Mouse (Mus musculus) heart, postnatal 0 days (tissue): ENCODE results near the gene Pxk. TPM values are rescaled to one million over a fixed set of nuclear protein-coding genes. Genes with fewer than 3 reads are reported as not detected.
A peak's percentile ranks its signal among the peaks of the same experiment; 100 is the strongest.

ENCODE experiments used
- ATAC-seq: fragments of 200-750 bp; cut with Nextera tagmentation; 2 replicates; pipeline ENCODE4 v1.8.0; 2017; ENCODE audit warnings: low read depth, moderate number of reproducible peaks, moderate library complexity; ENCODE audit not compliant: insufficient read depth
- DNase-seq: peaks from one replicate; pipeline ENCODE4 v3.0.0-alpha.2; 2016; ENCODE audit warnings: low spot score
- H3K27ac ChIP-seq: fragments of 300-500 bp; sonication (generic); 2 replicates; pipeline ENCODE4 v1.5.1; 2014; ENCODE audit warnings: low read depth, mild to moderate bottlenecking
- H3K27me3 ChIP-seq: fragments of 300-500 bp; sonication (generic); 2 replicates; pipeline ENCODE4 v1.6.1; 2014; ENCODE audit warnings: low read length, mixed read lengths; ENCODE audit not compliant: control insufficient read depth, insufficient read depth
- H3K36me3 ChIP-seq: fragments of 300-500 bp; sonication (generic); replicated peaks from 2 replicates; pipeline ENCODE4 v1.6.1; 2014; ENCODE audit warnings: low read length, mixed read lengths; ENCODE audit not compliant: control insufficient read depth, insufficient read depth
- H3K4me1 ChIP-seq: fragments of 300-500 bp; sonication (generic); 2 replicates; pipeline ENCODE4 v1.6.1; 2014; ENCODE audit warnings: antibody characterized with exemption; ENCODE audit not compliant: control insufficient read depth, insufficient read depth
- H3K4me2 ChIP-seq: fragments of 300-500 bp; sonication (generic); 2 replicates; pipeline ENCODE4 v1.6.1; 2014; ENCODE audit warnings: low read depth, mild to moderate bottlenecking, low read length, moderate library complexity
- H3K4me3 ChIP-seq: fragments of 300-500 bp; sonication (generic); 2 replicates; pipeline ENCODE4 v1.5.1; 2014; ENCODE audit warnings: low read depth, low read length
- H3K9ac ChIP-seq: fragments of 300-500 bp; sonication (generic); replicated peaks from 2 replicates; pipeline ENCODE4 v1.6.1; 2014; ENCODE audit warnings: low read depth, low read length, mixed read lengths
- H3K9me3 ChIP-seq: fragments of 300-500 bp; sonication (generic); replicated peaks from 2 replicates; pipeline ENCODE4 v1.6.1; 2016; ENCODE audit warnings: low read length; ENCODE audit not compliant: control insufficient read depth
- CTCF ChIP-seq: IDR thresholded peaks from 2 replicates; pipeline ENCODE4 v1.5.1; 2016; ENCODE audit warnings: antibody characterized with exemption, control low read depth, low read depth
- EP300 ChIP-seq: IDR thresholded peaks from 2 replicates; pipeline ENCODE4 v1.6.1; 2016; ENCODE audit warnings: antibody characterized with exemption, low read depth
- WGBS: fragments of 180-500 bp; shearing (Covaris S2); extraction: QIAGEN DNeasy Blood & Tissue Kit; methylation state at CpG from one replicate; pipeline ENCODE4 v1.1.7; 2014; 5-methylcytosine and 5-hydroxymethylcytosine counted together
- polyA plus RNA-seq: library from polyadenylated mRNA; unstranded; fragments of >200 nt; fragmentation: Nextera tagmentation; extraction: Ambion mirVana; gene quantifications from 2 replicates; pipeline ENCODE4 v1.2.1, GENCODE M21; 2015
- total RNA-seq: library from RNA; depleted of rRNA; stranded (reverse); fragments of >200 nt; gene quantifications from 2 replicates; pipeline ENCODE4 v1.2.3, GENCODE M21; 2014; ENCODE audit warnings: low replicate concordance

Pxk gene
- total and polyA plus RNA-seq, 2 experiments from 2014 or later, result 14.5 to 26.2 TPM

DNA sequence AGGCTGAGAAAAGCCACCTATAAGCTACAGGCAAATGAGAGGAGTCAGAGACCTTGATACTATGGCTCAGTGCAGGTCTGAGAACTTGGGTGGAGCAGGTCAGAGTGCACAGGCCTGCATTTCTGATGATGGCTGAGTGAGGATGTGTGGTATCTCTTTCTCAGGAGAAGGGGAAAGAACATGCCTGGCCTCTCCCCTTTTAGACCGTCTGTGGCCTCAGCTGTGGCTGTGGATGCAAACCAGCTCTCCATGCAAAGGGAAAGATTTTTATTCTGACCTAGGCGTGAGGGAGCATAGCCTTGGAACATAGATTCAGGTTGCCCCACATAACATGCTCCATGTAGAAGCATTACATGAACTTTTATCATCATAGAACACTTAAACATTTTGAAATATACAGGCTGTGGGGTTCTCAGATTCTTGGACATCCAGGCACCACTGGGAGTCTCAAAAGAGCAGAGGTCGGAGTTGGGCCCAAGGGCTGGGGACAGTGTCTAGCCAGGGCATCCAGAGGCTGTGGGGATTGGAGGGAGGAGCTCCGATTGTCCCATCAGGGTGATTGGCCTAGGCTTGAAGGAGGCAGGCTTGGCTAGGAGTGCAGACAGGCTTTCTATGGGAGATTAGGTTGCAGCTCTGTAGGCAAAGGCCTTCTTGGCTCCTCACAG lies 82.5 kb downstream of the Pxk start:
- H3K9ac ChIP-seq, result no peak overlapping the region
- ATAC-seq, result no peak
- DNase-seq, result no peak
- 62% methylated on average over 4 of the region's 4 CpGs for WGBS
- no peaks in the 10 kb centered on the region for H3K27me3 ChIP-seq
- no peak overlapping the region for H3K4me3 ChIP-seq
- H3K4me2 ChIP-seq, result no peak overlapping the region
- no peaks in the 10 kb centered on the region for H3K36me3 ChIP-seq
- no peak overlapping the region for H3K27ac ChIP-seq
- no peak for TF ChIP-seq CTCF
- TF ChIP-seq EP300, result no peak
- H3K9me3 ChIP-seq, result no peaks in the 10 kb centered on the region; the same call in 1 of the 2 replicates
- no peaks in the 10 kb centered on the region for H3K4me1 ChIP-seq

DNA sequence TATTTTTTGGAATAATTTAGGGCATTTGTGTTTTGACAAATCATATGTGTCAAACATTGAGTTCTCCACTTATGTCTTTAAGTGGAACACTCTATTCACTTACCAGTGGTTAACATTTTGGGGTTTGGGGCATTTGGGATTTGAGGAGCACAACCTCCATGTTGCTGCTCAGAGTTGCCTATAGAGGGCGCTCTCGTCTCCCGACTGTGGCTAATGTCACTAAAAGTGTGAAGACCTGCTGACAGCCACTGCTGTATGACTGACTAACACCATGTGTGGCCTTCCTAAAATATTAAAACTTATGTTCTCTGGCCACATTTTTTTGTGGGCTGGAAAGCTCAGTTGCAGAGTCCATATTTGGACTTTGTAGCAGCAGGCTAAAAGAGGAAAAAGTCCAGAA lies 85.3 kb downstream of the Pxk start:
- 63% methylated on average over 3 of the region's 3 CpGs for WGBS
- ATAC-seq (no peak), DNase-seq (no peak)
- Histone ChIP-seq H3K4me1 (no peaks in the 10 kb centered on the region), H3K36me3 (no peaks in the 10 kb centered on the region), H3K4me3 (no peak overlapping the region), H3K27me3 (no peaks in the 10 kb centered on the region), H3K9ac (no peak overlapping the region), H3K9me3 (no peaks in the 10 kb centered on the region; the same call in 1 of the 2 replicates), H3K4me2 (no peak overlapping the region), H3K27ac (no peak overlapping the region)
- TF ChIP-seq EP300, result no peak
- peak; percentile 22 for TF ChIP-seq CTCF

DNA sequence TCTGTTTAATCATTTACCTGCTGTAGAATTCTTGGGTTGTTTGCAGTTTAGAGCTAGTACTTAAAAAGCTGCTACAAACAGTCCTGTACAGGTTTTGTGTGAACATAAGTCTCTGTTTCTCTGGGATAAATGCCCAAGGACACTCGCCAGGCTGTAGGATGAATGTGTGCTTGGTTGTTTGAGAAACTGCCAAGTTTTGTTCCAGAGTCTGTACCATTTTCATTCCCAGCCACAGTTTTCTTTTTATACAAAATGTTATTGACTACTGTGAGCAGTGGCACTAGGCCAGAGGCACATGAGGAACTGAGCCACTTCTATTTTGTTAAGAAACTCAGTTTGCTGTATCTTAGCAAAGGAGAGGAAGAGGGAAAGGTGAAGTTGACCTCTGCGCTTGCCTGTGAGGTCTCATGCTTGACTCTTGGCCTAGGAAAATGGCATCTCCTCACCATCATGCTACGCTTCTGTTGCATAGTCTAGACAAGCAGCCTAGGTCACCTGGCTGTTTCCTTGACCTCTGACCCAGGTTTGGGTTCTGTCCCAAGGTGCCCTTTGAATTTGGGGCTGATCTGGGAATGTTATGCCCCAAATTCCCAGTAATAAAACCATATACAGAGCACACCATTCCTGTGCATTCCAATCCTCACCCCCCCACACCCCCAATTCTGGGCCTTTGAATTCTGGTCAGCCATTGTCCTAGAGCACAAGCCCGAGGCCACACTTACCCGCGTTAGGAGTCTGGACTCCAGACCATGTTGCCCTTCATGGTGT lies 88.5 kb downstream of the Pxk start:
- Histone ChIP-seq H3K4me1 (no peaks in the 10 kb centered on the region), H3K27me3 (no peaks in the 10 kb centered on the region), H3K4me2 (no peak overlapping the region), H3K4me3 (no peak overlapping the region), H3K36me3 (no peaks in the 10 kb centered on the region), H3K9ac (no peak overlapping the region), H3K9me3 (no peaks in the 10 kb centered on the region; the same call in 1 of the 2 replicates), H3K27ac (no peak overlapping the region)
- WGBS, result 85% methylated on average over 6 of the region's 6 CpGs
- no peak for TF ChIP-seq CTCF
- no peak for TF ChIP-seq EP300
- DNase-seq, result no peak
- no peak for ATAC-seq

DNA sequence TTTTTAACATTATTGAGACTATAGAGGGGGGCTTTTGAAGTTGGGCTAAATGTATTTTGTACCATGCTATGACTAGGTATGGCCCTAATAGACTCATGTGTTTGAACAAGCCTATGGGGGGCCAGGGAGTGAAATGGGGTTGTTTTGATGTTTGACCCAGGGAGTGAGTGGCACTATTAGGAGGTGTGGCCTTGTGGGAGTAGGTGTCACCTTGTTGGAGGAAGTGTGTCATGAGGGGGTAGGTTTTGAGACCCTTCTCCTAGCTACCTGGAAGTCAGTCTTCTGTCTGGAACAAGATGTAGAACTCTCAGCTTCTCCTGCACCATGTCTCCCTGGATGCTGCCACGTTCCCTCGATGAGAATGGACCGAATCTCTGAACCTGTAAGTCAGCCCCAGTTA lies 92.5 kb downstream of the Pxk start:
- Histone ChIP-seq H3K27ac (no peak overlapping the region), H3K4me1 (no peaks in the 10 kb centered on the region), H3K4me2 (no peak overlapping the region), H3K27me3 (no peaks in the 10 kb centered on the region), H3K9ac (no peak overlapping the region), H3K9me3 (no peaks in the 10 kb centered on the region), H3K4me3 (no peak overlapping the region), H3K36me3 (no peaks in the 10 kb centered on the region)
- 84% methylated on average over 3 of the region's 3 CpGs for WGBS
- no peak for TF ChIP-seq EP300
- TF ChIP-seq CTCF, result no peak
- no peak for DNase-seq
- ATAC-seq, result no peak

GRCm38 (mm10) chr14:8191331-8191965 lies 93.4 kb downstream of the Pxk start:
- DNase-seq, result no peak

More at GRCm38 (mm10) chr14:8191331-8191965, 93.4 kb downstream of the Pxk start:
- Histone ChIP-seq H3K4me1 (no peaks in the 10 kb centered on the region), H3K9me3 (no peaks in the 10 kb centered on the region), H3K4me2 (no peak overlapping the region), H3K27me3 (no peaks in the 10 kb centered on the region), H3K36me3 (no peaks in the 10 kb centered on the region), H3K9ac (no peak overlapping the region), H3K27ac (no peak overlapping the region), H3K4me3 (no peak overlapping the region)
- WGBS, result 77% methylated on average over 12 of the region's 12 CpGs
- ATAC-seq, result no peak
- TF ChIP-seq EP300 (no peak), CTCF (no peak)
